Mouse (Mus musculus) liver, embryonic 12.5 days (tissue): Measurements from ENCODE around the gene Gm32742. TPM values are rescaled to one million over a fixed set of nuclear protein-coding genes. Genes with fewer than 3 reads are reported as not detected.

Experiments used
- ATAC-seq: fragments of 200-750 bp; cut with Nextera tagmentation; 2 replicates; pipeline ENCODE4 v1.8.0; 2017; ENCODE audit warnings: moderate number of reproducible peaks, mild to moderate bottlenecking, moderate library complexity
- H3K27ac ChIP-seq: fragments of 300-500 bp; sonication (generic); 2 replicates; pipeline ENCODE4 v1.5.1; 2016; ENCODE audit warnings: mild to moderate bottlenecking
- H3K27me3 ChIP-seq: fragments of 300-500 bp; sonication (generic); replicated peaks from 2 replicates; pipeline ENCODE4 v1.6.1; 2016; ENCODE audit warnings: mild to moderate bottlenecking, moderate library complexity
- H3K36me3 ChIP-seq: fragments of 300-500 bp; sonication (generic); 2 replicates; pipeline ENCODE4 v1.6.1; 2016; ENCODE audit warnings: mild to moderate bottlenecking, moderate library complexity
- H3K4me1 ChIP-seq: fragments of 300-500 bp; sonication (generic); 2 replicates; pipeline ENCODE4 v1.6.1; 2016
- H3K4me2 ChIP-seq: fragments of 300-500 bp; sonication (generic); 2 replicates; pipeline ENCODE4 v1.6.1; 2016; ENCODE audit warnings: mild to moderate bottlenecking, moderate library complexity
- H3K4me3 ChIP-seq: fragments of 300-500 bp; sonication (generic); 2 replicates; pipeline ENCODE4 v1.5.1; 2016; ENCODE audit warnings: mild to moderate bottlenecking, moderate library complexity
- H3K9ac ChIP-seq: fragments of 300-500 bp; sonication (generic); 2 replicates; pipeline ENCODE4 v1.6.1; 2016; ENCODE audit warnings: mild to moderate bottlenecking, moderate library complexity
- H3K9me3 ChIP-seq: fragments of 300-500 bp; sonication (generic); replicated peaks from 2 replicates; pipeline ENCODE4 v1.6.1; 2016; ENCODE audit warnings: mild to moderate bottlenecking, moderate library complexity
- WGBS: fragments of 180-500 bp; shearing (Covaris S2); methylation state at CpG from one replicate; pipeline ENCODE4 v1.1.7; 2016; ENCODE audit not compliant: insufficient replicate concordance; 5-methylcytosine and 5-hydroxymethylcytosine counted together
- microRNA counts: library from miRNA; unstranded; fragments of <30 nt; microRNA quantifications from one replicate; lab custom pipeline; 2017
- microRNA-seq: library from miRNA; unstranded; fragments of <30 nt; microRNA quantifications from one replicate; pipeline ENCODE4, GENCODE M21; 2017
- polyA plus RNA-seq: library from polyadenylated mRNA; unstranded; fragments of >200 nt; fragmentation: Nextera tagmentation; extraction: Ambion mirVana; gene quantifications from 2 replicates; pipeline ENCODE4 v1.2.1, GENCODE M21; 2016

Gm32742 gene
- polyA plus RNA-seq, 1 experiment from 2014 or later: 0.04 TPM

GRCm38 (mm10) chr9:51101756-51102425, 63.4 kb downstream of the Gm32742 start, which contains the start of gene 4833427G06Rik:
TSS of gene 4833427G06Rik (minus strand) at chr9:51102078.
- Histone ChIP-seq H3K4me1 (peaks cover 14% of the 10 kb centered on the region; the same call in 1 of the 2 replicates), H3K9ac (no peak within 1 kb of the TSS), H3K9me3 (no peaks in the 10 kb centered on the region), H3K27ac (no peak within 1 kb of the TSS), H3K4me3 (peak within 1 kb of the TSS; percentile 21; the same call in 1 of the 2 replicates), H3K36me3 (no peaks in the 10 kb centered on the region), H3K27me3 (peaks cover 70% of the 10 kb centered on the region), H3K4me2 (peak within 1 kb of the TSS; percentile 75)
- WGBS: 11% methylated on average over 27 of the region's 27 CpGs
- 0 out of 2 replicates have a peak, but pooled peaks have one; percentile 32 for ATAC-seq

DNA sequence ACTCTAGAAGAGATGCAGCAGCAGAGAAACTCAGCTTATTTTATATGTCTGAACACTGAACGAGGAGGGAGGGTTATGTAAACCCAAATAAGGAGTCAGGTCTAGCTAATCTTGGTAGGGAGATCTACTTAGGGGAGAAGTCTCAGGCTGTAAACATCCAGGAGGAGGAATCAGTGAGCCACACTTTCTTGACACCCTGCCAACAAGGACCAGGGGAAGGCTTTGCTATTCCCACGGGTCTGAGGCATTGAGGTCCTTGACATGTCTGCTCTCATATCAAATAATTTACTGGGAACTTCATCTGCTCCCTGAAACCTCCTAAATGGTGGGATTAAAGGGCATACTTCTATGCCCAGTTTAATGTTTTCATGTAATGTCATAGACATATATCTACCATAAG, 69.0 kb downstream of the Gm32742 start:
- Histone ChIP-seq H3K4me1 (peaks cover 7% of the 10 kb centered on the region), H3K9me3 (no peaks in the 10 kb centered on the region), H3K27me3 (peaks cover 27% of the 10 kb centered on the region), H3K27ac (no peak overlapping the region), H3K4me3 (no peak overlapping the region), H3K36me3 (no peaks in the 10 kb centered on the region), H3K4me2 (no peak overlapping the region), H3K9ac (no peak overlapping the region)
- no peak for ATAC-seq
- WGBS: 48% methylated on average over 2 of the region's 2 CpGs

DNA sequence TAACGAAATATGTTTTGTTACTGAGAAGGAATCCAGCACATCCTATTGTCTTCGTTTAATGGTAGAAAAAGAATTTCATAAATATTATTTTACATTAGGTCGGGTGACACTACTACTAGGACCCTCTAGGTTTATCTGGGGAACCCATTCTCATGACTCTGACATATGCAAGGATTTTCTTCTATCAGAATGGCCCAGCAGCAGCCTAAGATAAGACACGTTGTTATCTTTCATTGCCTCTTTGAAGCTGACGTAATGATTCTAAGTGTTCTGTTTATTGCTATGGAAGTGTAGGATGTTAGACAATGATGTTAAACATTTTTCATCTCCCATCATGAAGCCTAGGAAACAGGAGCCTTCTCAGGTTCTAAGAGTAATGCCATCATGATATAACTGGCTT, 71.6 kb downstream of the Gm32742 start:
- Histone ChIP-seq H3K27ac (no peak overlapping the region), H3K4me2 (no peak overlapping the region), H3K4me1 (peaks cover 7% of the 10 kb centered on the region), H3K36me3 (no peaks in the 10 kb centered on the region), H3K9me3 (no peaks in the 10 kb centered on the region), H3K9ac (no peak overlapping the region), H3K27me3 (peaks cover 9% of the 10 kb centered on the region), H3K4me3 (no peak overlapping the region)
- ATAC-seq: peak; percentile 47; the same call in 1 of the 2 replicates
- 26% methylated on average over 5 of the region's 5 CpGs for WGBS

DNA sequence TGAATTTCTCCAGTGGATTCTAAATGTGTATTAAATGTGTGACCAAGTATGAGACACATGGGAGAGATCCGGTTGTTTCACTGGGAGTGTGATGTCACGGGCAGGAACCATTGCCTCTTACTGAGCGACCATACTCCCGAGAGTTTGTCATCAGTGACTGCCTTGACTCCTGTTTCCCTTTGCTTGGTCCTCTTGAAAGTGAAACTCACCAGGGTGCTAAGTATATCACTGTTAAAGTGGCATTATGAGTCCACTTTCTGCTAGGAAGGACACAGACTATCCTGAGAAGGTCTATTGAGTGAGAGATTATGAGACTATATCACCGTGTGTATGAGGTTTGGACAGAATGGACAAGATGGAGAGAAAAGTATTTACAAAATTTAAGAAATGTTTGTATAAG, 83.7 kb downstream of the Gm32742 start:
- ATAC-seq: no peak
- Histone ChIP-seq H3K4me3 (no peak overlapping the region), H3K36me3 (no peaks in the 10 kb centered on the region), H3K27ac (no peak overlapping the region), H3K27me3 (no peaks in the 10 kb centered on the region), H3K4me1 (peaks cover 13% of the 10 kb centered on the region), H3K9ac (no peak overlapping the region), H3K9me3 (no peaks in the 10 kb centered on the region), H3K4me2 (no peak overlapping the region)
- WGBS: 66% methylated on average over 5 of the region's 5 CpGs

MicroRNA genes within 50 kb of the gene (microRNA counts, 519-probe panel; counts per million panel counts)
- 582 counts per million, percentile 70 among the panel's probes with 10 or more counts for microRNA mmu-miR-34b-3p (lab: Ali Mortazavi, UCI)
- microRNA mmu-miR-34b-5p (lab: Ali Mortazavi, UCI): 582 counts per million, percentile 70 among the panel's probes with 10 or more counts
- microRNA mmu-miR-34c (lab: Ali Mortazavi, UCI): 582 counts per million, percentile 70 among the panel's probes with 10 or more counts

Small RNA genes within 50 kb of the gene (microRNA-seq; reads per million reads assigned to microRNA genes)
- gene Mir34b (14.1 reads per million, percentile 26 among the genes with 10 or more reads in this experiment), gene Mir34c (339 reads per million, percentile 62 among the genes with 10 or more reads in this experiment)

Other genes with a start within 250 kb of the Gm32742 start
- 12.3 and 14.5 TPM in 2 replicates for gene Sik2, start 156.4 kb downstream of the Gm32742 start, polyA plus RNA-seq
- not detected in 2 replicates for gene Btg4, start 104.6 kb downstream of the Gm32742 start, polyA plus RNA-seq
- gene Layn, start 88.4 kb downstream of the Gm32742 start, polyA plus RNA-seq: 2.2 and 2.6 TPM in 2 replicates
- not detected in 2 replicates for gene 4833427G06Rik, start 63.4 kb downstream of the Gm32742 start, polyA plus RNA-seq
- gene Pou2af1, start 48.2 kb upstream of the Gm32742 start, polyA plus RNA-seq: 0.05 TPM in 1 of 2 replicates, not detected in the other
- gene Colca2, start 113.1 kb upstream of the Gm32742 start, polyA plus RNA-seq: 0.50 and 0.68 TPM in 2 replicates
- gene 1810046K07Rik, start 163.4 kb upstream of the Gm32742 start, polyA plus RNA-seq: not detected in 2 replicates